Mouse (Mus musculus) brain, embryonic 14.5 days (tissue): Measurements from ENCODE around the gene Serpina3n.

Experiments
- CTCF ChIP-seq: fragments of 200-500 bp; IDR thresholded peaks from 2 replicates; pipeline ENCODE4 v1.5.1; 2012; ENCODE audit warnings: inconsistent platforms, mild to moderate bottlenecking, moderate library complexity, borderline replicate concordance; ENCODE audit not compliant: insufficient read depth, insufficient read length; ENCODE audit errors: extremely low read depth
- POLR2A ChIP-seq: fragments of 200-500 bp; IDR thresholded peaks from 2 replicates; pipeline ENCODE4 v1.6.1; 2012; ENCODE audit warnings: mild to moderate bottlenecking, inconsistent platforms, borderline replicate concordance; ENCODE audit not compliant: poor library complexity, insufficient read depth, insufficient read length, severe bottlenecking; ENCODE audit errors: extremely low read depth

- TF ChIP-seq CTCF (0 out of 2 replicates have a peak, but pooled peaks have one; percentile 7), POLR2A (no peak)
These were observed 46.5 kb downstream of the Serpina3n start for GRCm38 (mm10) chr12:104453002-104453401.
